Mouse (Mus musculus) MEL (cell line): ENCODE results near the gene Tapt1. TPM values are rescaled to one million over a fixed set of nuclear protein-coding genes. Genes with fewer than 3 reads are reported as not detected.

Experiments
- DNase-seq: peaks from one replicate; pipeline ENCODE4 v3.0.0; 2011; ENCODE audit warnings: low read depth, low spot score
- H3K27ac ChIP-seq: 2 replicates; pipeline ENCODE4 v1.5.1; 2012; ENCODE audit warnings: low read depth, mild to moderate bottlenecking, control low read depth, low read length, moderate library complexity; ENCODE audit not compliant: control insufficient read depth
- H3K27me3 ChIP-seq, 2 experiments: fragments of 150-350 bp in 1 of 2; sonication (generic) in 1 of 2; 2 replicates each; pipeline ENCODE4 v1.6.1; 2012; ENCODE audit warnings: low read length in 2 of 2, mild to moderate bottlenecking in 2 of 2, improper control_type of control experiment in 1 of 2, moderate library complexity in 1 of 2; ENCODE audit not compliant: insufficient read depth in 2 of 2, control insufficient read depth in 1 of 2
- H3K36me3 ChIP-seq, 2 experiments: 2 replicates each; pipeline ENCODE4 v1.6.1; 2012 to 2014; ENCODE audit warnings: low read length in 2 of 2, improper control_type of control experiment in 1 of 2, inconsistent platforms in 1 of 2, mild to moderate bottlenecking in 1 of 2; ENCODE audit not compliant: insufficient read depth in 2 of 2, control insufficient read depth in 1 of 2
- H3K4me1 ChIP-seq, 2 experiments: fragments of 150-350 bp in 1 of 2; sonication (generic) in 1 of 2; 2 replicates each; pipeline ENCODE4 v1.6.1; 2012; ENCODE audit warnings: low read length in 2 of 2, improper control_type of control experiment in 1 of 2, mild to moderate bottlenecking in 1 of 2; ENCODE audit not compliant: insufficient read depth in 2 of 2, control insufficient read depth in 1 of 2
- H3K4me3 ChIP-seq, 2 experiments: fragments of 150-350 bp in 1 of 2; sonication (generic) in 1 of 2; 2 replicates each; pipeline ENCODE4 v1.5.1; 2012; ENCODE audit warnings: low read depth in 2 of 2, low read length in 2 of 2, mild to moderate bottlenecking in 2 of 2, moderate library complexity in 2 of 2, control low read depth in 1 of 2, improper control_type of control experiment in 1 of 2; ENCODE audit not compliant: control insufficient read depth in 1 of 2, insufficient read depth in 1 of 2
- H3K79me2 ChIP-seq: 2 replicates; pipeline ENCODE4 v1.6.1; 2012; ENCODE audit warnings: mild to moderate bottlenecking, low read length, moderate library complexity; ENCODE audit not compliant: control insufficient read depth, poor library complexity, insufficient read depth
- H3K9ac ChIP-seq: 2 replicates; pipeline ENCODE4 v1.6.1; 2012; ENCODE audit warnings: low read depth, mild to moderate bottlenecking, control low read depth, low read length, moderate library complexity; ENCODE audit not compliant: control insufficient read depth, poor library complexity, severe bottlenecking
- H3K9me3 ChIP-seq: fragments of 150-350 bp; sonication (generic); replicated peaks from 2 replicates; pipeline ENCODE4 v1.6.1; 2012; ENCODE audit warnings: mild to moderate bottlenecking, low read length, improper control_type of control experiment, moderate library complexity; ENCODE audit not compliant: insufficient read depth
- CHD1 ChIP-seq: IDR thresholded peaks from 2 replicates; pipeline ENCODE4 v1.6.1; 2012; ENCODE audit warnings: low read depth, mild to moderate bottlenecking, inconsistent platforms, low read length, improper control_type of control experiment
- CHD2 ChIP-seq: IDR thresholded peaks from 2 replicates; pipeline ENCODE4 v1.6.1; 2011; ENCODE audit warnings: low read length, improper control_type of control experiment
- CTCF ChIP-seq, 3 experiments: IDR thresholded peaks in 2 of 3; conservative IDR thresholded peaks in 1 of 3; 2 replicates each; pipeline ENCODE4 v1.5.1; 2011 to 2012; ENCODE audit warnings: low read length in 3 of 3, low read depth in 2 of 3, mild to moderate bottlenecking in 2 of 3, improper control_type of control experiment in 1 of 3, inconsistent platforms in 1 of 3, mixed read lengths in 1 of 3, moderate library complexity in 1 of 3; ENCODE audit not compliant: control insufficient read depth in 1 of 3, insufficient read depth in 1 of 3, poor library complexity in 1 of 3, severe bottlenecking in 1 of 3
- EP300 ChIP-seq, 2 experiments: IDR thresholded peaks; 2 replicates each; pipeline ENCODE4 v1.6.1; 2011; ENCODE audit warnings: improper control_type of control experiment in 2 of 2, low read length in 2 of 2, low read depth in 1 of 2, mild to moderate bottlenecking in 1 of 2
- GATA1 ChIP-seq: IDR thresholded peaks from 2 replicates; pipeline ENCODE4 v1.6.1; 2011; ENCODE audit warnings: low read depth, low read length, improper control_type of control experiment
- HCFC1 ChIP-seq: IDR thresholded peaks from 2 replicates; pipeline ENCODE4 v1.6.1; 2012; ENCODE audit warnings: low read depth, mild to moderate bottlenecking, inconsistent platforms, low read length, improper control_type of control experiment, moderate library complexity
- KAT2A ChIP-seq: conservative IDR thresholded peaks from 2 replicates; pipeline ENCODE4 v1.6.1; 2012; ENCODE audit warnings: low read depth, low read length, improper control_type of control experiment, inconsistent platforms
- MAFK ChIP-seq: IDR thresholded peaks from 2 replicates; pipeline ENCODE4 v1.6.1; 2011; ENCODE audit warnings: low read depth, mild to moderate bottlenecking, low read length, improper control_type of control experiment, borderline replicate concordance
- MAZ ChIP-seq: IDR thresholded peaks from 2 replicates; pipeline ENCODE4 v1.6.1; 2012; ENCODE audit warnings: low read depth, mild to moderate bottlenecking, inconsistent platforms, low read length, improper control_type of control experiment
- MEF2A ChIP-seq: IDR thresholded peaks from 2 replicates; pipeline ENCODE4 v1.6.1; 2014; ENCODE audit warnings: low read depth, mild to moderate bottlenecking, inconsistent platforms, low read length, improper control_type of control experiment; ENCODE audit not compliant: poor library complexity, insufficient replicate concordance, severe bottlenecking; ENCODE audit errors: extremely low read depth
- MYB ChIP-seq: IDR thresholded peaks from 2 replicates; pipeline ENCODE4 v1.6.1; 2011; ENCODE audit warnings: mild to moderate bottlenecking, low read depth, low read length, improper control_type of control experiment
- MYC ChIP-seq: IDR thresholded peaks from 2 replicates; pipeline ENCODE4 v1.6.1; 2011; ENCODE audit warnings: low read depth, mild to moderate bottlenecking, low read length, improper control_type of control experiment, moderate library complexity
- NELFE ChIP-seq: IDR thresholded peaks from 2 replicates; pipeline ENCODE4 v1.6.1; 2011; ENCODE audit warnings: low read depth, low read length, improper control_type of control experiment
- NRF1 ChIP-seq: IDR thresholded peaks from 2 replicates; pipeline ENCODE4 v1.6.1; 2014; ENCODE audit warnings: low read depth, mild to moderate bottlenecking, inconsistent platforms, low read length, improper control_type of control experiment, moderate library complexity; ENCODE audit not compliant: poor library complexity, insufficient read depth, severe bottlenecking
- POLR2AphosphoS2 ChIP-seq: IDR thresholded peaks from 2 replicates; pipeline ENCODE4 v1.6.1; 2011; ENCODE audit warnings: low read length, improper control_type of control experiment
- POLR2AphosphoS5 ChIP-seq: IDR thresholded peaks from 2 replicates; pipeline ENCODE4 v1.6.1; 2012; ENCODE audit warnings: low read depth, borderline replicate concordance, mild to moderate bottlenecking, inconsistent platforms, low read length, moderate library complexity, mixed read lengths
- SIN3A ChIP-seq: IDR thresholded peaks from 2 replicates; pipeline ENCODE4 v1.6.1; 2012; ENCODE audit warnings: low read length, improper control_type of control experiment, inconsistent platforms
- SMC3 ChIP-seq: IDR thresholded peaks from 2 replicates; pipeline ENCODE4 v1.6.1; 2011; ENCODE audit warnings: low read depth, low read length, improper control_type of control experiment
- TBP ChIP-seq: IDR thresholded peaks from 2 replicates; pipeline ENCODE4 v1.8.0; 2011; ENCODE audit warnings: low read depth, low read length, improper control_type of control experiment
- USF1 ChIP-seq: IDR thresholded peaks from 2 replicates; pipeline ENCODE4 v1.6.1; 2014; ENCODE audit warnings: low read depth, mild to moderate bottlenecking, inconsistent platforms, low read length, improper control_type of control experiment, moderate library complexity
- USF2 ChIP-seq, 2 experiments: IDR thresholded peaks; 2 replicates each; pipeline ENCODE4 v1.6.1; 2011 to 2012; ENCODE audit warnings: improper control_type of control experiment in 2 of 2, low read length in 2 of 2, borderline replicate concordance in 1 of 2, inconsistent platforms in 1 of 2, low read depth in 1 of 2, mild to moderate bottlenecking in 1 of 2; ENCODE audit not compliant: insufficient read depth in 1 of 2
- ZC3H11A ChIP-seq: IDR thresholded peaks from 2 replicates; pipeline ENCODE4 v1.6.1; 2012; ENCODE audit warnings: low read depth, mild to moderate bottlenecking, inconsistent platforms, low read length, improper control_type of control experiment
- ZMIZ1 ChIP-seq: IDR thresholded peaks from 2 replicates; pipeline ENCODE4 v1.6.1; 2012; ENCODE audit warnings: low read depth, mild to moderate bottlenecking, inconsistent platforms, low read length, improper control_type of control experiment, moderate library complexity
- ZNF384 ChIP-seq: IDR thresholded peaks from 2 replicates; pipeline ENCODE4 v1.6.1; 2012; ENCODE audit warnings: low read depth, mild to moderate bottlenecking, inconsistent platforms, low read length, improper control_type of control experiment
- polyA plus RNA-seq, 2 experiments: library from polyadenylated mRNA; stranded (reverse) in 1 of 2; unstranded in 1 of 2; fragments of >175 nt in 1 of 2; fragments of >200 nt in 1 of 2; gene quantifications; 2 replicates each; pipeline versions ENCODE4 v1.2.1 to v1.2.4; 2012; ENCODE audit warnings: low replicate concordance in 2 of 2, low read depth in 1 of 2; ENCODE audit not compliant: insufficient read length in 2 of 2, insufficient read depth in 1 of 2, missing spikeins in 1 of 2
- total RNA-seq: library from RNA; depleted of rRNA; stranded (reverse); fragments of 300-350 nt; gene quantifications from 2 replicates; pipeline ENCODE4 v1.2.3, GENCODE M21; 2012

The Tapt1 gene
- total and polyA plus RNA-seq, 3 experiments, result 47.0 to 64.6 TPM; not detected in 1

DNA sequence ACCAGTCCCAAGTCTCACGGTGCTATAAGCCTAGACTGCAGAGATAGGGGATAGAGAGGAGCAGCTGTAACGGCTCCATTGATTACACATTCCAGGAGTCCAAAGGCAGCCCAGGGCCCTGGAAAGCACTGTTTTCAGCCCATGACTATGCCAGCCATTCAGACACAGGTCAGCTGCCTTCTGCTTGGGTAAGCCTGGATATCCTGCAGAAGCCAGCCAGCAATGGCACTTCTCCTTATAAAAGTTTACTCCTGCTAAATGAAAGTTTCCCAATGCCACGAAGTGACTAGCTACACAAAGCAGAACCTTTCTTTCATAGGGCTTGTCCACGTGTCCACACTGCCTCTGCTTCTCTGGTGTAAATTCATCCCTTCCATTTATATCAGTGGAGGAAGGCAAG is 7.9 kb downstream of the Tapt1 start:
- Histone ChIP-seq H3K27ac (no peak overlapping the region), H3K9me3 (no peaks in the 10 kb centered on the region), H3K36me3 (peaks cover 8 to 25% of the 10 kb centered on the region in 2 experiments), H3K9ac (no peak overlapping the region), H3K4me1 (peaks cover 6 to 10% of the 10 kb centered on the region in 2 experiments)
- TF ChIP-seq GATA1 (no peak), MAFK (no peak), NRF1 (no peak), MEF2A (no peak), CHD1 (no peak), CHD2 (no peak), MYB (no peak), ZNF384 (no peak), USF1 (no peak), MYC (no peak), POLR2AphosphoS5 (no peak), SMC3 (no peak), CTCF (IDR thresholded peaks at IDR 0.05 in 2 of 3, conservative IDR thresholded peaks at IDR 0.05 in 1 of 3; ENCODE audit: control insufficient read depth in 1 of 3, insufficient read depth in 1 of 3, low read depth in 2 of 3, low read length in 3 of 3, poor library complexity in 1 of 3, severe bottlenecking in 1 of 3) (no peak), EP300 (IDR thresholded peaks at IDR 0.05; ENCODE audit: low read depth in 1 of 2, low read length in 2 of 2) (no peak), TBP (no peak), HCFC1 (no peak), MAZ (no peak)
- TF ChIP-seq, all 39 proteins: peak for 0
- H3K27me3 ChIP-seq, result no peaks in the 10 kb centered on the region
- H3K79me2 ChIP-seq, result peaks cover 42% of the 10 kb centered on the region
- H3K4me3 ChIP-seq, result no peak overlapping the region
- DNase-seq, result no peak

DNA sequence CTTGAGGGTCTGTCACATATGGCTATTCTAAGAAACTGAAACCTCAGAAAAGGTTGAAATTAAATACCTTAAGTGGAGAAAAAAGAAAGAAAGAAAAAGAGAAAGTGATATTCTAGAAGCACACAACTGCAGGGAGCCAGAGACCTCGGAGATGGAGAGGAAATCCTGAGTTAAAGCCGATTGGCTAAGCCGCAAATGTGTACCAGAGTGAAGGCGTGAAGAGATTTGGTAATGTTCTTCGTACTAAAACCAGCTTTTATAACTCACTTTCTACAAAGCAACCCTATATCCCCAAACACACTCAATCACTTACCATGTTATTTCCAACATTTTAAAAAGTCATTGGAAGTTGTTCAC is 8.8 kb downstream of the Tapt1 start:
- Histone ChIP-seq H3K79me2 (peaks cover 35% of the 10 kb centered on the region), H3K27ac (no peak overlapping the region), H3K9me3 (no peaks in the 10 kb centered on the region), H3K36me3 (peaks cover under 1 to 30% of the 10 kb centered on the region in 2 experiments; a peak in 3 of 4 replicates), H3K9ac (no peak overlapping the region), H3K27me3 (no peaks in the 10 kb centered on the region), H3K4me1 (peaks cover 0 to 5% of the 10 kb centered on the region in 2 experiments; a peak in 2 of 4 replicates), H3K4me3 (no peak overlapping the region)
- TF ChIP-seq MAZ (no peak), SIN3A (no peak), CHD1 (no peak), ZMIZ1 (no peak), ZNF384 (no peak), ZC3H11A (no peak), NELFE (no peak), GATA1 (no peak), POLR2AphosphoS2 (no peak), MEF2A (no peak), MAFK (no peak), USF2 (IDR thresholded peaks at IDR 0.05; ENCODE audit: borderline replicate concordance in 1 of 2, insufficient read depth in 1 of 2, low read depth in 1 of 2, low read length in 2 of 2) (no peak), SMC3 (no peak), KAT2A (no peak), POLR2AphosphoS5 (no peak), CTCF (IDR thresholded peaks at IDR 0.05 in 2 of 3, conservative IDR thresholded peaks at IDR 0.05 in 1 of 3; ENCODE audit: control insufficient read depth in 1 of 3, insufficient read depth in 1 of 3, low read depth in 2 of 3, low read length in 3 of 3, poor library complexity in 1 of 3, severe bottlenecking in 1 of 3) (no peak)
- no peak for DNase-seq
